Mouse (Mus musculus) adrenal gland, postnatal 4 days (tissue): ENCODE data around the gene Nectin3. TPM values are rescaled to one million over a fixed set of nuclear protein-coding genes. Genes with fewer than 3 reads are reported as not detected.
"Not testable (repeated sequence)": the region's sequence is repeated elsewhere in the genome, so short reads cannot be mapped to it uniquely, and the experiment has no call there.

Source experiments
- DNase-seq, 2 experiments: peaks; one replicate each; pipeline ENCODE4 v3.0.0; 2021 to 2022; ENCODE audit warnings: low spot score in 2 of 2, mixed read lengths in 2 of 2
- total RNA-seq, 2 experiments: library from RNA; stranded (reverse); gene quantifications; 2 replicates each; pipeline ENCODE4 v1.2.3; 2021

Nectin3 gene
- total RNA-seq, 2 experiments from 2014 or later = 39.1 to 44.1 TPM

- no peak for DNase-seq
Measured at GRCm38 (mm10) chr16:46431317-46431716, 67.0 kb downstream of the Nectin3 start.

DNA sequence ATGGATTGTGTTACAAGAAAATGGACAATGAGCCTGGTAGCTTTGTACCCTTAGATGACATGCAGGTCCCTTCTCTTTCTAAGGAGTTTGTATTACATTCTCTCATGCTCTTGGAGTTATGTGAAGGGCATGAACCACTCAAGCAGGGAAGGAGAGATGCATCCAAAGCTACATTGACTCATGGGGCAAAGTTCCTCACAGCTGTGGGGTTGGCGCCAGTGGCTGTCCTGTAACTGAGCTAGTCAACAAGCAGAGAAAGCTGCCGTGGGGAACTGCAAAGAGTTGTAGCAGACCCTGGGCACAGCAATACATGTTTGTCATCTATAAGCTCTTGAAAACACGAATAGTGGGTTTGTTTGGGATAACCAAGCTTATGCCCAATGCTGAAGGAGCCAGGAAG is 82.1 kb downstream of the Nectin3 start:
- DNase-seq = no peak

DNA sequence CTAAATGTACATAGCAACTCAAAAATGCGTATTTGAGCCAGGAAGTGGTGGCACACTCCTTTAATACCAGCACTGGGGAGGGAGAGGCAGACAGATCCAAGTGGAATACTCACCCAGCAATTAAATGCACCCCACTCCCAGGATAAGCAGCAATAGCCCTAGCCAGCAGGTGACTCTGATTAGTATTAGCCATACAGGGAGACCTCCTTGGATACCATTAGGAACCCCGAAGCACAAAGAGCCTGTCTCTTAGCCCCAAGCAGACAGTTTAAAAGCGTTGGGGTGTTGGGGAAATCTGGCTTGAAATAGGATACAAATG is 87.6 kb downstream of the Nectin3 start:
- no peak for DNase-seq

DNA sequence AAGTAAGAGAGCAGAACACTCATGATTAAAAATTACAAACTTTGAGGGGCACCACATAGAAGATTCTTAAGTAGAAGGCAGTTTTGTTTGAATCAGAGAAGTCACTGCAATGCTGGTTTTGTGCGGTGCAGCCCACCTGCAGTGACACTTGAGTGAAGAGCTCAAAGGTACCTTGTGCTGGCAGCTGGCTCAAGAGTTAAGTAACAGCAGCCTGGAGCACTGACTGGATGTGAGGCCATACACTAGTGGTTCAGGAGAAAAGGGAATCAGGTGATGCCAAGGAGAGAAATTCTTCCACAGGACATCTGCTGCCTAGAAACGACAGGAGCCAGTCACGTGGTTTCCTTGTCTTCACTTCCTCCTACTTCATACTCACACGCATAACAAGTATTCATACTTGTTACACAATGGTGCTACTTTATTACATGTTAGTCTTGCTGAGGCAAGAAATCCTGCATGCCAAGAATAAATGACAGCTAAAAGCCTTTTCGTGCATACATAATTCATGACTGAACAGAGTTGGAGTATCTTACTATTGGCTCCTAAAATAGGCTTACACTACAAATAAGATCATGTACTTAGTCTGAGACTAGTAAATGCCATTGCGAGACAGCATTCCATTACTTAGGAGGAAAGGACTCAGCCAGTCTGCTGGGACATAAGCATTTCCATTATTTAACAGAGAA is 88.1 kb downstream of the Nectin3 start:
- DNase-seq = no peak

DNA sequence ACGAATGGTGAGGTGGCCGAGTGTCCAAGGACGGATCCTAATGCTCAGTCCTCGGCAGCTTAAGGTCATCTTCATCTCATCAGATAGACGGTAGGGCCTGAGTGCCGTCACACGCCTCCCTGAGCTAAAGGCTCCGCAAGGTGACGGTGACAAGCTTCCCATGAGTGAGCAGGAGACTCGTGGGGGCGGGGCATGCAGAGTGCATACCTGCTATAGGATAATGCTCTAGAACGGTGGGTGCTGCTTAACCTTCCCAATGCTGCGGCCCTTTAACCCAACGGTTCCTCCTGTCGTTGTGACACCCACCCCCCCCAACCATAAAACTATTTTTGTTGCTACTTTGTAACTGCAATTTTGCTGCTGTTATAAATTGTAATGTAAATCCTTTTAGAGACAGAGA is 90.3 kb downstream of the Nectin3 start:
- DNase-seq = no peak

DNA sequence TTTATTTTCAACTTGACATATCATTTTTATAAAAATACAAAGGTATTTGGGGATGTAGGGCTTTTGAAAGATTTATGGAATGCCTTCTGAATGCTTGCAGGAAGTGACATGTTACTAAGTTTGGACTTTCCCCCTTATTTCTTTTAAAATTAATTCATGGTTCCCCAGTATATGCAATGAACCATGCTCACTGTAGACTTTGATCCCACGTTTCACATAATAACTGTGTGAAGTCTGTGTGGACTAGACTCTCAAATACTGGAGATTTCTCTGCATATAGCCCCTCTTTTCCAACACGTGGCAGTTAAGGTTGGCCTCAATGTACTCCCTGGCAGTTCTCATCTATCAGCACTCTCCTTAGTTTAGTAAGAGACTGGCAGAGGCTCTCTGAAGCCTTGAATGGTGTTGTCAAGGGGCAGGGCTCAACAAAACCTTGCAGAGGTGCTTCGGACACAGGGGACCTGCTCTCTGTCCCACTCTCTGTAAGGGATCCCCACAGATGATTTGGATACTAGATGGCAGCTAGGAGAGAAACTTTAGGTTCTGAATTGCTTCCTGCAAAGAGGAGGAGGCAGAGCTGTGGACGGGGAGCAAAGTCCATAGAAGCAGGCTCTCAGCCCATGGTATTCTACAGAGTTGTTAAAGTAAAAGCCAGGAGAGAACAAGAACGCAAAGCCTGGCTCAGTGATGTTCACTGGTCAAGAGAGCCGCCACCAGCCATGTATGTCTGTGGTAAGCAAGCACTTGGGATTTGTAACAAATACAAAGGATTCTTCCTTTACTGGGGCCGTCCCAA is 91.3 kb downstream of the Nectin3 start:
- DNase-seq = no peak

DNA sequence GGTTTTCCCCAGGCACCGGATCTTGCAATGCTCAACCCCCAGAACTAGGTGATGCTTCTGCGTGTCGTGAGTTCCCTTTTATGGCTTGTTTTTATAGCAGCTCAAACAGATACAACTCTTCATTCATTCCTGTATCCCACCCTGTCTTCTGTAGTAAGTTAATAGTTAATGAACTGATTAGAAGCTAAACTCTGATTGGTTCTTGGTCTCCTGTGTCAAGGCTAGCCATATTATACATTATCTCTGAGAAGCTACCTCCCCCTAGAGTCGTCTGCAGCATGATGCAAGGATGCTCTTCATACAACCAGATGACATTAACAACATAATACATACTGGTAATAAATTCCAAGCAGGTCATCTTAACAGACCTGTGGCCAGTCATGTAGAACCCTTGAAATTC is 100.4 kb downstream of the Nectin3 start:
- DNase-seq = no peak

- DNase-seq = no peak
Measured at GRCm38 (mm10) chr16:46389415-46390033, 108.8 kb downstream of the Nectin3 start.

DNA sequence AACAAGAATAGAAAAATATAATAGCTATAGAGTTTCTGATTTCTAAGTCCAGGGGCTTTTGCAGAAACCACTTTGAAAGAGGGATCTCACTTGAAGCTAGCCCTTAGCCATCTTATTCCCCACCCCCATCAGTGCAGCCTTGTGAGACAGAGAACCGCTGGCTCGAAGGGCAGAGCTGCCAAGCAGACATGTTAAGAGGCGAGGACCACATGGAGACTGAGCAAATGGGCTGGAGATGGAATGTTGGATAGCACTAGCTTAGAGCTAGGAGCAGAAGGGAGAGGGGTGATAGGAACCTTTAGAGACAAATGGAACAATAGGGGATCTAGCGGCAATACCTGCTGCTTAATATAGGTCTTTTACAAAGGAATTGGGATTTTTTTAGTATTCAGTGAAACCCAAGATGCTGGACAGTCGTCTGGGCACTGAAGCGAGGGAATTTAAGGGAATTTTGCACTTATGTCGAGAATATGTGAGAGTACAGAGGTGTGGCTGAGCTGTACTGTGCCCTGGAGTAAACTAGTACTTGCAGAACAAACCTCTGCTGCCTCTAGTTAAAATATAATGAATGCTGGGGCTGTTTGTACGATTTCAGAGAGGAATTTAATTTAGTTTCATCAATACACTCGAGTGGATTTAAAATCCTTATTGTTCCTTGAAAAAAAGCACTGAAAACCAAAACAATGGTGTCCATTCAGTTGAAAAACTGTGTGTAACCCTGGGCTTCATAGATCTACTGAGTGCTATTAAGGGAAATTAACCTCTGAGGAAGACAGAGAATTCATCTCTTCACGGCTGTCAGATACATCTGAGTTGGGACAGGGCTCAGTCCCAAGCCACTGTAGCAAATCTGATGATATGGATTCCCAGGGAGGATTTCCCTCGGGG is 109.6 kb downstream of the Nectin3 start:
- no peak for DNase-seq

- DNase-seq = no peak
Measured at GRCm38 (mm10) chr16:46384279-46384678, 114.0 kb downstream of the Nectin3 start.

DNA sequence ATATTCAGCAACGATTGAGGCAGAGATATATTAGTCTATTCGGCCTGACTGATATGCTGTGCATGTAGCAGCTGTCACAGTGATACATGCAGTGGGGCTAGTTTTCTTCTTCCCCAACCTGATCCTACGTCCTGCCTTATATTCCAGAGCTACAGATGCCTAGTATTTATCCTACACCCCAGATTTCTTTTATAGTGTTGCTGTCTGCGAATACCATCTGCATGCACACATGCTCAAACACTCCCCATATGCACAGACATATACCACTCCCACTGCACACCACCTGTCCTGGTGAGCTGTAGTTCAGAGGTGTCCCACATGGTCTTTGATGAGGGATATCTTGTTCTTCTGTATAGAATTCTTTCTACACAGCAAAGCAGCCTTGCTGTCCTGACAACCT is 115.0 kb downstream of the Nectin3 start:
- DNase-seq = no peak

DNA sequence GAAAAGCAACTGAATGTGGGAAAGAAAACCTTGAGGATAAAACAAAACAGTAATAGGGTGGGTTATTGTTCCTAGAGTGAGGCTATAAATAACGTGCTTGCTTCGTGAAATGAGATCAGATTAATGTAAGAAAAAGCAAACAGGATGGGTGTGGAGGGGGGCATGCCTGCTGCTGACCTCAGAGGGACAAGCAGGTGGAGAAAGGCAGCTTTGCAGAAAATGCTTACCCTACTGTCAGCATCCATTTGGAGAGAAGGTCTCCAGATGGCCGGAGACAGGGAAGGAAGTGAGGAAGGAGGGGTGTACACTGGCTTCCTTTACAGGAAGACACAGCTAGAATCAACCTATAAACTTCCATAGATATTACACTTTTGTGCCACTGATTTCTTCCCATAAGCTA is 121.8 kb downstream of the Nectin3 start:
- no peak for DNase-seq

GRCm38 (mm10) chr16:46362022-46362421 is 136.3 kb downstream of the Nectin3 start:
- no peak for DNase-seq

GRCm38 (mm10) chr16:46357658-46358057 is 140.7 kb downstream of the Nectin3 start:
- DNase-seq = not testable (repeated sequence)

- no peak for DNase-seq
Measured at GRCm38 (mm10) chr16:46356663-46357062, 141.7 kb downstream of the Nectin3 start.
